Mouse (Mus musculus) adrenal gland, postnatal 14 days (tissue): ENCODE results near the gene Snx29. TPM values are rescaled to one million over a fixed set of nuclear protein-coding genes. Genes with fewer than 3 reads are reported as not detected.

Experiments used
- DNase-seq: peaks from one replicate; pipeline ENCODE4 v3.0.0; 2021; ENCODE audit warnings: mixed read lengths
- total RNA-seq: library from RNA; stranded (reverse); gene quantifications from 2 replicates; pipeline ENCODE4 v1.2.3, GENCODE M21; 2021

Snx29 gene
- total RNA-seq, 1 experiment from 2014 or later, result 17.2 TPM

DNA sequence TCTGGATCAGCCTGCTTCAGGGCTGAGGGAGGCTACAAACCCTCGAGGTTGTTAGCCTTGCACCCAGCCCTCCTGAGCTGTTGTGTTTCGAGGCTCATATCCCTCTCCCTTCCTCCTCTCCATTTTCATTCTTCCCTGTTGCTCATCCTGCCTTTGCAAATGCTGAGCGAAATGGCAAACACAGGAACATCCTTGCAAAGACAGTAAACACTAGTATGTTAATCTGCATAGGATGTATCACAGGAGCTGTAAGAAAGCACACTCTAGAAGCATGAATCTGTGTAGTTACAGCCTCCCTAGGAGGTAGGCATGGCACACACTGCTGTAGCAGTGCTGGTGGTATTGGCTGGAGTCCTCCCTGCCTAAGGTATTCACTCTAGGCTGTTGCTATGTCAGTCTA is 420.3 kb downstream of the Snx29 start:
- DNase-seq, result no peak

DNA sequence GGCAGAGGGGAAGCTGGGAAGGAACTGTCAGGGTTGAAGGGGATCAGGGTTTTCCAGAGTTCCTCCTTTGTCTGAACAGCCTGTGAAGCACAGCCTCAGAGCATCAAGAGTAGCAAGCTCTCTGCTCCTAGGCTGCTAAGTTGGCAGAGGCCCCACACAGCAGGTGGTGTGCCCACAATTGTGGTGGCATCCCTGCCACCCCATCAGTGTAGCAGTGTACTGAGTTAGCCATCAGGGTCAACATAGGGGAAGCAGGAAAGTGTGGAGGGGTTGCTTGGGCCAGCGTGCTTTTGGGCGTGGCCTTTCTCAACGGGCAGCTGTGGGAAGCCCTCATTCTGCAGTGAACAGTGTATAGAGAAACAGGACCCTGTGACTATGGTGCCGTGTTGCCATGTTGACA is 421.0 kb downstream of the Snx29 start:
- DNase-seq, result no peak

DNA sequence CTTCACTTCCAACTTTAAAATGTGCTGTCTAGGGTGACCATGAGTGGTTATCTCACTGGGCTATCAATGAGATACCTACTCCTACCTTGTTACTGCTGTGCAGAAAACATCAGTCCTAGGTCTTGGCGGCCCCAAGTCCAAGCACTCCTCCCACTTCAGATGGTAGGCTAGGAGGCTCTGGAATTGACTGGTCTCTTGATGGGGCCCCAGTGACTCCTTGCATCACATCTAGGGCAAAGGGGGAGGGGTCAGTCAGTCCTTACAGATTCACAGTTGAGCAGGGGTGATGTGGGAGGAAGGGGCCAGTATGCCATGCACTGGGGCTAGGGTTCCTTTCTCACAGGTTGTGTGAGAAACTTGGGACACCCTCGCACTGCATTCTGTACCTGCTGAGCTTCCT is 423.3 kb downstream of the Snx29 start:
- DNase-seq, result no peak

DNA sequence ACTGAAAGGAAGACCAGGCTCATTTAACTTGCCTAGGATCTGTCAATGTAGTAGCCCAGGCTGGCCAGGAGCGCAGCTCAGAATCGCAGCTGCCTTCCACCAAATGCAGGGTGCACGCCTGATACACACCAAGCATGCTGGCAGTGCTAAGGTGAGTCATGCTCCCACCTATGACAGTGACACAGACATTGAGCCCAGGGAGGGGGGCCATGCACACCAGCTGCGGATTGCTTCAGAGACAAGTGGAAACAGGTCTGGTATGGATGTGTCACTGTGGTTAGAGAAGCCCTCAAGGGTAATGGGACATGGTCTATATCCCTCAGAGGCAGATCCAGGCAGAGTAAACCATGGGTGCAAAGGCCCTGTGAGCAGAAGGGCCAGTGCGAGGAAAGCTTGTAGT is 425.2 kb downstream of the Snx29 start:
- DNase-seq, result no peak

DNA sequence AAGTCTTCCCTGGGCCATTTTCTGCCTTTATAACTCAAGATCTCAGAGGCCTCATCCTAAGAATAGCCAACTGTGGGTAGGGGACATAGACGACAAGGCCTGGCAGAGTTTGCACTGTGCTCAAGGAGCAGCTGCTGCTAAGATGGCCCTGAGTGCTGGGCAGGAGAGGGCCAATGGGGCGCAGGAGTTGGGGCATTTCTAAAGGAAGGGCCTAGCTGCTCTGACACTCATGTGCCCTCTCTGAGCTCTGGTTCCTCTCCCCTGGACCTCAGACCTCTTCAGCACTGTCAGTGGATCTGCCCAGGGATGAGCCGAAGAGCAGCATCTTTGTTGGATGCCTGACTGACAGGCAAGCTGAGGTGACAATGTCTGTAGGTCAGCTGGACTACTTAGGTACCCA is 426.4 kb downstream of the Snx29 start:
- DNase-seq, result no peak

DNA sequence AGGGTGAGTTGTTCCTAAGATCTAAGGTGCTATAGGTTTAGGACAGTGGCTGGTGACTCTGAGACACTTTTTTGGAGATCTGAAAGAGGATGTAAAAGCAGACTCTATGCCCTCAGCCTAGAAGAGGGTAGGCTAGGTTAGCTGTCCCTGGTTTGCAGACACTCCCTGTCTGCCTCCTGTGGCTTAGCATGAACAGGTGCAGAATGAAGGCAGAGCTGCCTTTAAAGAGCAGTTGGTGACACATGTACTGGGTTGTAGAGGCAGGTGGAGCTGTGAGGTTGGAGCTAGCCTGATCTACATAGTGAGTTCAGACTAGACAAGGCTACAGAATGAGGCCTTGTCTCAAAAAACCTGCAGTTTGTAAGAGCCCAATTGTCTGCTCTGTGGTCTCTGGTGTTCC is 427.9 kb downstream of the Snx29 start:
- DNase-seq, result no peak

DNA sequence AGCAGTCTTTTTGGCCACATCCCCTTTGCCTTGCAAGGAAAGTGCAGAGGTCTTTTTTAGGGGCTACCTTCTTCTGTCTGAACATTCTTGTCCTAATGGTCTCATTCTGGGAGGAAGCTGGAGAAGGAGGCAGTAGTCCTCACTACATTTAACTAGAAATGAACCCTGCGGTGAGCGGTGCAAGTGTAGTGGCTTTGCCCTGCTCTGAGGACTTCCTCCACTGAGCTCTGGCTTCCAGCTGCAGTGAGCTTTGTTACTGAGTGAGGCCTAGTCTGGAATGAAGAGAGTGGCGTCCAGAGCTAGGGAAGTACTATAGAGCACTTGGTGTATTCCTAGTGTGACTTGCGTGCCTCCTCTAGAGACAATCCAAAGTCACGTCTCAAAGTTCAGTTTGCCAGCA is 429.8 kb downstream of the Snx29 start:
- DNase-seq, result no peak

DNA sequence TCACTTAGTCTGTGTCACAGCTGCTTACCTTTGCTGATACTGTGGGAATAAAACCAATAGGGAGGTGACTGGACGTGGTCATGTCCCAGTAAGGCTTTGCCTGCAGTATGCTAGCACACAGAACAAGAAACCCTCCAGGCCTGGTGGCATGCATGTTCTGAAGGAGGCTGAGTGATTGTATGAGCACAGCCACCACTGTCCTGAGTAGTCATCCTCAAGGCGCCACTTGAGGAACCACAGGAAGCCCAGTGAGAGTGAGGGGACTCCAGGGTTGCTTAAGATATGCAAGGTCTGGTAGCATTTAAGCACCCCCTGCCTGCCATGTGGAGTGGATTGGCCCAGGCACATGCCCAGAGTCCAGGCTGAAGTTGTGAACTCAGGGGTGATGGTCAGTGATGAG is 430.8 kb downstream of the Snx29 start:
- no peak for DNase-seq

DNA sequence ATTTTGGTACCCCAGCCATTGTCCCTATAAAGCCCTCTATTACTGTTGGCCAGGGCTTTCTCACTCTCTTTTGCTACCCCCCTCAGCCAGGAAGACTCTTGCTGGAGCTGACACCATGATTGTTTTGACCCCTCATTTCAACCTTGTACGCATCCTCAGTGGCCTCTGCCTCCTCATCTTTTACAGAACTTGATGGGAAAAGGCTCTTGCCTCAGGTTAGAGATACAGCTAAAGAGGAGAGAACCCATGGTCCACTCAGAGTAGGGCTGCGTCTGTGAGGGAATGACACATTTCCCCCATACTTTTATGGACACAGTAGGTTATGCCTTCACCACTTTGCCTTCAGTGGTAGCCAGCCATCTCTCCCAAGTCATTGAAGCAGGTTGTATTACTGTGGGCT is 431.4 kb downstream of the Snx29 start:
- DNase-seq, result no peak

DNA sequence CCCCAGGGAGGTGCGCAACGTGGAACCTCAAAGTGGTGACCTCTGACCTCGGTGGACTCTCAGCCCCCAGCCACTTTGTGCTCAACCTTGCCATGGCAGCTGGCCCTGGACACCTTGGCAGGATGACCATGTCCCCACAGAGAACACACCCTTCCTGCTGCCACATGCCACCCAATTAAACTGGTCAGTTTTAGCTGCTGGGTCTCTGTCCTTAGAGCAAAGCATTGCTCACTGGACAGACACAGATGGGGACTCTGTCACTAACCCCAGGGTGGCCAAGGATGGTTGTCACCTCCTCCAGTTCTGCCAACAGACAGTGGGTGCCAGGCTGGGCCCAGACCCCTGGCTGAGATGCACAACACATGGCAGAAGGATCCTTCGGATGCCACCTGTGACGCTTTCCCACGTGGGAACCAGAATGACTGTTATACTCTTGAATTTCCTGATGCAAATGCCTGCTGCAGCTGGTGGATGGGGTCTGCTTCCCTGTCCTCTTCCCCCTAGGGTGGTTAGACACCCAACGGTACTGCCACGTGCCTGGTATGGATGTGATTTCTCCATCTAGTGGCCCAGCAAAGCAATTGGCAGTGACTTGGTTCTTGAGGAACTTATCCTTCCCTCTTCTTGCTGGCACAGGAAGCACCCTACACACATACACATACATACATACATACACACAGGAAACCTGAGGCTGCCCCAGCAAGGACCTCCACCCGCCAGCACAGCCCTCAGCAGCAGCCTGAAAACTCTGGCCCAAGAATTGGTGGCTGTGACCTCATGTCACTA is 432.8 kb downstream of the Snx29 start:
- no peak for DNase-seq

DNA sequence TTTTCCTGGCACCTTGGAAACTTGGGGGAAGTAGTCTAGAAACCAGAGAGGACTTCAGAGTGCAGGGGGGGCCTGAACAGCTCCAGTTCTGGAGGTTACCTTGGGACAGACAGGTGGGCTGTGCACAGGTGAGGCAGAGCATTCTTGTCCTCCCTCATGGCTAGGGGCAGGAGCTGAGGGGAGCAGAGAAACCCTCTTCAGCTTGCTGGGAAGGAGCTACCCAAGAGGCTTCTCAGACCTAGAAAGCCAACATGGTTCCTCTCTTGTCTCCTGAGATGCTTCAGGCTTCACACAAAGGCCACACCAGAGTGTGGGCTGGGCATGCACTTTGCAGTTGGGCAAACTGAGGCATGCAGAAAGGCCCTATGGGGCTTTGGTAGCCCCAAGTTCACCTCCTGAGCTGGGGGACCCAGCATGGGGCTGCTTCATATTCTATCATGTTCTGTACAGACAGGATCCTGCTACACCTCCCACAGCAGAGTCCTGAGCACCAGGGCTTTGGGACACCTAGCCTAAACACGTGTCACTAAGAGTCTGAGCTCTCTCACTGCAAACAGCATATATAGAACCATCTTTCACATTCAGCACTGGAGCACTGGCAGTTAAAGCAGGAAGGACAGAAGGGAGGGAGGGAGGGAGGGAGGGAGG is 434.0 kb downstream of the Snx29 start:
- no peak for DNase-seq

DNA sequence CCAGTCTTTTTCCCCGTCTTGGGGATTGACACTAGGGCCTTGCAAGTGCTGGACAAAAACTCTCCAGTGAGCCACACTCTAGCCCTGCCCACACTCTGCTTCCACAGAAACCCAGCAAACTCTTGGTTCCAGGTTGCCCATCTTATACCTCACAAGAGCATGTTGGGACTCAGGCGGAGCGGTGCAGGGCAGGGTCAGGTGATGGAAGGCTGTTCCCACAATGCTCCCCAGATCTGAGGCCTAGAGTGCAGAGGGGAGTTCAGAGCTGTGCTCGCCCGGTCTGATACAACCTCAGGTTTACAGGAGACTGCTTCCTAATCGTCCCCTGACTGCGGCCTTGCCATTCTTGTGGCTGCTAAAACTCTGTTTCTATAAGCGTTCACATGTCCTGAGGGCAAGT is 434.8 kb downstream of the Snx29 start:
- DNase-seq, result no peak

DNA sequence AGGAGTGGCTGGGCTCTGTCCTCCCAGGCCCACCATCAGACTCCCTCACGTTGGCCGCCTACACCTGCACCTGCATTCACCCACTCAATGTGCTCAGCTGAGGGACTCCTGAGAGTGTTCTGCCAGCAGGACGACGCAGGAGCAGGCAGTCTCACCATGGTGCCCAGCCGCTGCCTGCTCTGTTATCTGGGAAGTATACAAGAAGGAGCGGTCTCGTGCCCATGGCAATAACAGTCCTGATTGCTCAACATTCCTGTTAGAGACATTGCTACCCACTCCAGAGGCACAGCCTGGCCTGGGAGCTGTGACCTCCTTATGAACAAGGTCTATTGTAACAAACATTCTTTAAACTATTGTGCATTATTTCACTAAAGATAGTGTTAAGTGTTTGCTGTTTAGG is 435.2 kb downstream of the Snx29 start:
- DNase-seq, result no peak

DNA sequence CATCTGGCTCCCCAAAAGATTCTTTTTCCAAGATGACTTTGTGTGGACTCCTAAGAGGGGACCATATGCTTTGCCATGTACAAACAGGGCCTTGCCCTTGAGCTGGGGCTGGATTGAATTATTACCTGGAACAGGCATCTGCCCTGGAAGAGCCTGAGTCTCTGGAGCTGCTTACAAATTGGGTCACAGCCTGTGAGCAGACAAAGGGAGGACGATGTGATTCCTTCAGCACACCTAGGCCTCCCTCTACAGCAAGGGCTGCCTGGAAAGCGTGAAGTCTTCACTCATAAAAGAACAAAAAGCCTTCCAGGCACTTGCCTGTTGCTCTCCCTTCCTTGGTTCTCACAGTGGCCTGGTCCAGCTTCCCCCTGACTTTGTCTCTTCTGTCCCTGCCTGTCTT is 449.6 kb downstream of the Snx29 start:
- DNase-seq, result no peak

DNA sequence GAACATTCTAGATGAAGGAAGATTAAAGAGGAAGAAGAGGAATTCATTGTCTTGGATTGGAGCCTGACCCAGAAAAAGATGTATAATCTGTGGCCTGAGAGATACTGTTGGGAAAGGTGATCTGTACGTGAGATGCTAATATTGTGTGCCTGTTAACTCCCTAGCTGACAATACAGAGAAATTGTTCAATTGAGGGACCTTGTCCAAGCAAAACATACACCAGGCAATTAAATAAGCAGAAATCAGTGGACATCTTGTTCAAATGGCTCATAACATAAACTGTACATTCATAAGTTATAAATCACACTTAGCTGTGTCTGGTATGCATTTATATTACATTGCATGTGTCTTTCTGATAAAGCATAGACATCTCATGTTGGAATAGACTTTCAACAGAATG is 451.6 kb downstream of the Snx29 start:
- no peak for DNase-seq

DNA sequence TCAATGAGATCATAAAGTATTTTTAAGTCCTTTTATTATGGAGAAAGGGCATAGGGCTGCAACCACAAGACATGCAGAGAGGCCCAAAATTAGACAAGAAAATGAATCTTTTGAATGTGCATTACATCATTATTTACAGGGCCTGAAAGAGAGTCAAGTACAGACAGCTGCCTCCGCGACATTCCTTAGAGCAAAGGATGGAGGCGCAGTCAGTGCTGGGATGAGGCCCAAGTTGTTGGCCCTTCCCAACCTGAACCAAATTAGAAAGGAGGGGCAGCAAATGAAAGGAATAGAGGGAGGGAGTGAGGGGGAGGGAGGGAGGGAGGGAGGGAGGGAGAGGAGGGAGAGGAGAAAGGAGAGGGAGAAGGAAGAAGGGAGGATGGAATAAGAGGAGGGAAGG is 453.8 kb downstream of the Snx29 start:
- DNase-seq, result no peak

DNA sequence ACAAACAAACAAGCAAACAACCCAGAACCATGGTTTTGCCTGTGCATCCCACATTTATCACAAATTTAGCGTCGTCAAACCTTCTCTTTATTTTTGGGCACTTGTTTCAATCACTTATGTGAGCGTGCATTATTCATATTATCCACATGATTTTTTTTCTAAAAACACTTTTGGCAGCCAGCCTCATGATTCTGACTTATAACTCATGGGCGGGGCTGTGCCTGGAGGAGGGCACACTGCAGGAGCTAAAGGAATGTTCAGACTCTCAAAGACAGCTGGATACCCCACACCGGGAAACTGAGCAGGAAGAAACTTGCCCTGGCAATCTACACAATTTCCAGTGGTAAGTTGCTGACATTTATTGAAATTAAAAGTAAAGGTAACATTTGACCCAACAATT is 455.5 kb downstream of the Snx29 start:
- peak; percentile 17 for DNase-seq

DNA sequence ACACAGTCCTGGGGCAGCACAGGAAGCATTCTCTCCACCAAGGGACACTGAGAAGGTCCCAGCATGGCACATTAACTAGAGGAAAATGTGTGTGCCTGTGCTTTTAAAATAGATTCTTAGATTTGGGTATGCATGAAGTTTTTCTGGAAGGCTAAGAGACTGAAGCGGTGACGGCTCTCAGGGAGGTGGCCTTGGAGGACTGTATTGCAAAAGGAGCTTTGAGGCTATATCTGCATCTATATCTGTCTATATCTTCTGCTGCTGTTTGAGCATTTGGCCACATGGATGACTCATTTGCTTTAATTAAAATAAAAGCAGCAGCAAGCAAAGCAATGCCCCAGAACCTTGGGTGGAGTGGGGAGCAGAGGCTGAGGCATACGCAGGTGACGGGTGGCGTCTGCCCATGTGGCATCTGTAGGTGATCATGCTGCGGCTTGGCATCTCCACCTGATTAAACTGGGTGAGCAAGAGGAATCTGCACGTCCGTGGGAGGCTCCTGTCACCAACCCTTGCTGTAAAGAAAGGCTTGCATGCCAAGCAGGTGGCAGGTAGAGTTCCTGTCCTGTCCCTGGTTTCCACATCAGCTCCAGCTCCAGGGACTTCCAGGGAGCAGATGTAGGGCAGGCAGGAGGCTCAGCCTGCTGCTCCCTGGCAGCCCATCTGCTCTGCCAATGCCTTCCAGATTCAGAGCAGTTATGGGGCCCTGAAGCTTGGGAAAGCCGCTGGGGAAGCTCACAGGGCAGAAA is 456.2 kb downstream of the Snx29 start:
- DNase-seq, result no peak

DNA sequence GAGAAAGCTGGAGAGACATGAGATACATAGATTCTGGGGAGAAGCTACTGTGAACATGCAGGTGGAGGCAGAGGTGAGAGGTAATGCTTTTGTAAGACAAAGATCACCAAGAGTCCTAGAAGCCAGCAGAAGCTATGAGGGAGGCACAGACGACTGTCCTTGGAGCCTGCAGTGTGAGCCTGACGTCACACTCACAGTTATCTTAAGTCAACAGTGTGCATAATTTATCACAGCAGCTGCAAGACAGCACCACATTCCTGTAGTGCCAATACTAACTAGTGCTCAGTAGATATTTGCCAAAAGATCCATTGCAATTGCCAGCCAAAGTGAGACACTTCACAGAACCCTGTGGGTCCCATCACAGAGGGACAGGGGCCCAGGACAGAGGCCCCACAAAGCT is 459.4 kb downstream of the Snx29 start:
- peak; percentile 42 for DNase-seq

DNA sequence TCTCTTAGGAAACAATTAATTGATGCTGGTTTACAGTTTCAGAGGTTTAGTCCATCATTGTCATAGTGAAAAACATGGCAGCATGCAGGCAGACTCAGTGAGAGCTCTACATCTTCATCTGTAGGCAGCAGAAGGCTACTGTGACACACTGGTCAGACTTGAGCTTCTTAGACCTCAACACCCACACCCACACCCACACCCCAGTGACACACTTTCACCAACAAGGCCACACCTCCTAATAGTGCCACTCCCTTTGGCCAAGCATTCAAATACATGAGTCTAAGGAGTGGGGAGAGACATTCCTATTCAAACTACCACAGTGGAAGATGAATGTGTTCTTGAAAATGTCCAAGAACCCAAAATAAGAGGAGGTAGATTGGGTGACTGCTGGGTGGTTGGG is 460.6 kb downstream of the Snx29 start:
- no peak for DNase-seq

DNA sequence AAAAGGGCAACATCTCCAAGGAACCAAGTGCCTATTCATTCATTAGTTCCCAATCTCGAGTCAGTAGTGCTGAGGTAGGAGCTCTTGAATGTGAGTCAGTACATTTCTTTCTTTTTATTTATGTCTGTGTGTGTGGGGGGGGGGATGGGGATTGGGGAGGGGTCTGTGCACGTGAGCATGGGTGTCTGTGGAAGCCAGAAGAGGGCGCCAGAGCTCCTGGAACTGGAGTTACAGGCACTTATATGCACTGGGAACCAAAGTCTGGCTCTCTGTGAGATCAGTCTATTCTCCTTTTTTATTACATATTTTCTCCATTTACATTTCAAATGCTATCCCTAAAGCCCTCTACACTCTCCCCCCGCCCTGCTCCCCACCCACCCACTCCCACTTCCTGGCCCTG is 461.6 kb downstream of the Snx29 start:
- no peak for DNase-seq

DNA sequence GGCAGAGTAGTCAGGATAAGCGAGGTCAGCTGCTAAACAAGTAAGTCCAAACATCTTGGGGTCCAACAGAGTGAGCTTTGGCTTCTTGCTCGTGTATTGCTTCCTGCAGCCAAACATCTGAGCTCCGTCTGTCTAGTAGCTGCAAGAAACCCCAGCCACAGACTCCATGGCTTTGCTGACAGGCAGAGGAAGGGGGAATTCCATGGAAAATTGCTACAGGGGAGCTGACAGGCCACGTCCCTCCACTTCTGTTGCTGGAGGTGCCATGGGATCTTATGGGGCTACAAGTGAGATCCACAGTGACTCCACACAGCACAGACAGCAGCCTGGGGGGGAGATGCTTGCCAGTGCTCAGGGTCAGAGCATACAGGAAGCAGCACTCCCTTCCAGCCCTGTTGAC is 463.1 kb downstream of the Snx29 start:
- DNase-seq, result no peak

DNA sequence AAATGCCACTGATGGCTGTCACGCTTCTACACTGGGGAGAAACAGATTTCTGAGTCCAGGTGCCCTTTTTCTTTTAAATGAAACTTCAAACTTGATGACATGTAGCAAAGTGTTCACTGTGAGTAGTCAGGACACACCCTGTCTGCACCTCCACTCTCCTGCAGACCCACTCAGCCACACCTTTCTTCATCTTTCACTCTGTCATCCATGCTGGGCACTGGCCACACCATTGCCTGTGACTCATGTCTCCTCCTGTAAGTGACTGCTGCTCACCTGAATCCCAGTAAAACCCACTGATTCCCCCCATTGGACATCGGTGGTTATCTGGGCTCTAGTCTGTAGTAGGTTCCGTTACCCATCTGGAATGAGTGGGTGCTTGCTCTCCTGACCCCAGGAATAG is 467.8 kb downstream of the Snx29 start:
- no peak for DNase-seq

DNA sequence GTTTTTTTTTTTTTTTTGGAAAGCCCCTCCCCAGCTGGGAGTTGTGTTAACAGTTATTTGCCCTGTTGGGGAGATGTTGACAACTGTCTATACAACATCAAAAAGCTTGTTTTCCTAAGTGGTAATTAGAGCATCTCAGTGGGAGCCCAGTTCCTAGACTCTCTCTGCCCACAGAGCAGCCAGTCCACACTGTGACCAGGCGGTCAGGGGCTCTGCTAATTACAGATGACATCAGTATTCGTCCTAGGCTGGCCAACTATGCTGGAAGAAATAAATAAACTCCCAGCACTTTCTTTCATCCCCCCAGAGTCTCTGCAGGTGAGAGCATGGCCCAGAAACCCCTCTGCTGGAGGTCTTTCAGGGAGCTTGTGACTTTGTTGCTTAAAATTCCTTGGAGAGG is 470.7 kb downstream of the Snx29 start:
- no peak for DNase-seq
